Mouse (Mus musculus) intestine, embryonic 14.5 days (tissue): ENCODE measurements at regions not wholly inside any gene's neighbourhood (a gene's known extent, or its start where the extent isn't known, plus 50 kb on each side); places are given as distances from the start of the nearest gene placed in this dataset.
A peak's percentile ranks its signal among the peaks of the same experiment; 100 is the strongest.

Source experiments
- ATAC-seq: fragments of 200-750 bp; cut with Nextera tagmentation; replicated peaks from 2 replicates; pipeline ENCODE4 v1.8.0; 2017; ENCODE audit warnings: low read depth, moderate number of reproducible peaks, moderate TSS enrichment, moderate library complexity; ENCODE audit not compliant: low FRiP score, low TSS enrichment
- DNase-seq: peaks from one replicate; pipeline ENCODE4 v3.0.0-alpha.2; 2018; ENCODE audit warnings: low spot score
- H3K27ac ChIP-seq: fragments of 300-500 bp; sonication (generic); 2 replicates; pipeline ENCODE4 v1.5.1; 2014; ENCODE audit warnings: low read depth, mild to moderate bottlenecking, control low read depth
- H3K27me3 ChIP-seq: fragments of 300-500 bp; sonication (generic); replicated peaks from 2 replicates; pipeline ENCODE4 v1.6.1; 2014; ENCODE audit warnings: low read length, control low read depth; ENCODE audit not compliant: control insufficient read depth, insufficient read depth
- H3K36me3 ChIP-seq: fragments of 300-500 bp; sonication (generic); 2 replicates; pipeline ENCODE4 v1.6.1; 2014; ENCODE audit warnings: low read length, control low read depth; ENCODE audit not compliant: control insufficient read depth, insufficient read depth
- H3K4me1 ChIP-seq: fragments of 300-500 bp; sonication (generic); replicated peaks from 2 replicates; pipeline ENCODE4 v1.6.1; 2014; ENCODE audit warnings: low read length, control low read depth, mixed read lengths; ENCODE audit not compliant: control insufficient read depth, insufficient read depth
- H3K4me2 ChIP-seq: fragments of 300-500 bp; sonication (generic); 2 replicates; pipeline ENCODE4 v1.6.1; 2014; ENCODE audit warnings: low read length
- H3K4me3 ChIP-seq: fragments of 300-500 bp; sonication (generic); 2 replicates; pipeline ENCODE4 v1.5.1; 2014; ENCODE audit warnings: low read depth, low read length, control low read depth, mixed read lengths
- H3K9ac ChIP-seq: fragments of 300-500 bp; sonication (generic); 2 replicates; pipeline ENCODE4 v1.6.1; 2014; ENCODE audit warnings: mild to moderate bottlenecking, low read length
- H3K9me3 ChIP-seq: fragments of 300-500 bp; sonication (generic); 2 replicates; pipeline ENCODE4 v1.6.1; 2016; ENCODE audit warnings: low read length, control low read depth; ENCODE audit not compliant: control insufficient read depth
- WGBS: fragments of 180-500 bp; shearing (Covaris S2); extraction: QIAGEN DNeasy Blood & Tissue Kit; methylation state at CpG from one replicate; pipeline ENCODE4 v1.1.7; 2014; 5-methylcytosine and 5-hydroxymethylcytosine counted together

GRCm38 (mm10) chr13:3476884-3477283 is 61.0 kb upstream of the Gdi2 start:
- Histone ChIP-seq H3K4me3 (no peak overlapping the region), H3K9me3 (no peaks in the 10 kb centered on the region), H3K36me3 (no peaks in the 10 kb centered on the region), H3K27me3 (no peaks in the 10 kb centered on the region), H3K4me1 (no peaks in the 10 kb centered on the region), H3K9ac (no peak overlapping the region), H3K27ac (no peak overlapping the region), H3K4me2 (no peak overlapping the region)
- DNase-seq (no peak), ATAC-seq (no peak)

- H3K27ac ChIP-seq, result no peak overlapping the region
- H3K4me3 ChIP-seq, result peak overlapping the region; percentile 66
- H3K36me3 ChIP-seq, result no peaks in the 10 kb centered on the region
- no peaks in the 10 kb centered on the region for H3K27me3 ChIP-seq
- WGBS, result under 1% methylated on average over 43 of the region's 45 CpGs
- DNase-seq, result peak; percentile 92
- H3K9ac ChIP-seq, result peak overlapping the region; percentile 42
- peak overlapping the region; percentile 86 for H3K4me2 ChIP-seq
- H3K4me1 ChIP-seq, result no peaks in the 10 kb centered on the region
- no peaks in the 10 kb centered on the region for H3K9me3 ChIP-seq
- peak; percentile 94 for ATAC-seq
These were observed 59.7 kb upstream of the Gdi2 start for GRCm38 (mm10) chr13:3477997-3478728.
